28 mouse cellular contexts compared by ENCODE assay signal in genomic region chr5:106512423-106513089, GRCm38 (mm10). TPM values are rescaled to one million over a fixed set of nuclear protein-coding genes. Genes with fewer than 3 reads are reported as not detected.
A peak's percentile ranks its signal among the peaks of the same experiment; 100 is the strongest.
DNase-seq lines count a peak whose midpoint lies in the region; ATAC-seq lines count a peak whose summit lies in the region.
"Had no signal": no experiment of that assay in that cellular context is flagged by ENCODE, and none has a peak within 500 bp of the region (broad histone marks: within the 10 kb centered on the region; RNA-seq: fewer than 3 reads in every experiment).

No protein-coding gene starts in this region.

- no peaks in the 10 kb centered on the region for H3K9me3 ChIP-seq in forebrain, embryonic 15.5 days
- no peaks in the 10 kb centered on the region for H3K9me3 ChIP-seq in forebrain, embryonic 11.5 days (ENCODE audit: control insufficient read depth, low read length)
- H3K9me3 ChIP-seq in megakaryocyte, embryonic 14.5 days, result no peaks in the 10 kb centered on the region
- H3K9me3 ChIP-seq in forebrain, embryonic 16.5 days (ENCODE audit: control insufficient read depth, low read length), result no peaks in the 10 kb centered on the region
- H3K9me3 ChIP-seq: embryonic facial prominence, embryonic 13.5 days; limb, embryonic 10.5 days; liver, embryonic 15.5 days; lung, embryonic 15.5 days; neural tube, embryonic 15.5 days; stomach, embryonic 15.5 days had no signal

- H3K27me3 ChIP-seq in forebrain, embryonic 15.5 days, result no peaks in the 10 kb centered on the region
- no peaks in the 10 kb centered on the region for H3K27me3 ChIP-seq in forebrain, embryonic 11.5 days (ENCODE audit: control insufficient read depth, insufficient read depth, low read length)
- no peaks in the 10 kb centered on the region for H3K27me3 ChIP-seq in megakaryocyte, embryonic 14.5 days (replicated peaks)
- no peaks in the 10 kb centered on the region; the same call in 1 of the 2 replicates for H3K27me3 ChIP-seq in forebrain, embryonic 16.5 days (replicated peaks; ENCODE audit: control insufficient read depth, insufficient read depth, low read length)
- H3K27me3 ChIP-seq: embryonic facial prominence, embryonic 13.5 days; liver, embryonic 15.5 days; lung, embryonic 15.5 days; neural tube, embryonic 15.5 days; stomach, embryonic 15.5 days had no signal

- no peak overlapping the region for H3K27ac ChIP-seq in forebrain, embryonic 15.5 days (replicated peaks)
- no peak overlapping the region for H3K27ac ChIP-seq in forebrain, embryonic 11.5 days (ENCODE audit: low read depth, low read length)
- no peak overlapping the region for H3K27ac ChIP-seq in forebrain, embryonic 16.5 days (ENCODE audit: low read length)
- H3K27ac ChIP-seq: embryonic facial prominence, embryonic 13.5 days; limb, embryonic 10.5 days; liver, embryonic 15.5 days; lung, embryonic 15.5 days; neural tube, embryonic 15.5 days; stomach, embryonic 15.5 days had no signal

- 35% methylated on average over 7 of the region's 7 CpGs for whole genome bisulfite sequencing in forebrain, embryonic 15.5 days
- 86% methylated on average over 7 of the region's 7 CpGs for WGBS in forebrain, embryonic 11.5 days
- 32% methylated on average over 7 of the region's 7 CpGs for WGBS in forebrain, embryonic 16.5 days

- no peak overlapping the region for H3K9ac ChIP-seq in forebrain, embryonic 15.5 days (replicated peaks)
- H3K9ac ChIP-seq in forebrain, embryonic 11.5 days (ENCODE audit: low read length), result no peak overlapping the region
- no peak overlapping the region for H3K9ac ChIP-seq in forebrain, embryonic 16.5 days (replicated peaks; ENCODE audit: low read depth, low read length)
- H3K9ac ChIP-seq: embryonic facial prominence, embryonic 13.5 days; liver, embryonic 15.5 days; lung, embryonic 15.5 days; neural tube, embryonic 15.5 days; stomach, embryonic 15.5 days had no signal

- H3K4me2 ChIP-seq in forebrain, embryonic 15.5 days (replicated peaks), result no peak overlapping the region
- no peak overlapping the region for H3K4me2 ChIP-seq in forebrain, embryonic 11.5 days (ENCODE audit: low read depth, low read length, severe bottlenecking)
- no peak overlapping the region for H3K4me2 ChIP-seq in forebrain, embryonic 16.5 days (ENCODE audit: low read length)
- H3K4me2 ChIP-seq: embryonic facial prominence, embryonic 13.5 days; heart, embryonic 11.5 days; liver, embryonic 15.5 days; lung, embryonic 15.5 days; midbrain, embryonic 11.5 days; neural tube, embryonic 15.5 days; stomach, embryonic 15.5 days had no signal

- no peaks in the 10 kb centered on the region for H3K36me3 ChIP-seq in forebrain, embryonic 15.5 days
- H3K36me3 ChIP-seq in forebrain, embryonic 11.5 days (ENCODE audit: control insufficient read depth, insufficient read depth, low read length), result no peaks in the 10 kb centered on the region
- no peaks in the 10 kb centered on the region for H3K36me3 ChIP-seq in megakaryocyte, embryonic 14.5 days (replicated peaks; ENCODE audit: low read length)
- no peaks in the 10 kb centered on the region for H3K36me3 ChIP-seq in forebrain, embryonic 16.5 days (ENCODE audit: control insufficient read depth, insufficient read depth)
- H3K36me3 ChIP-seq: embryonic facial prominence, embryonic 13.5 days; limb, embryonic 10.5 days; liver, embryonic 15.5 days; lung, embryonic 15.5 days; neural tube, embryonic 15.5 days; stomach, embryonic 15.5 days had no signal

- DNase-seq in forebrain, embryonic 11.5 days (ENCODE audit: low spot score), result no peak
- no peak for DNase-seq in gastrocnemius, postnatal 36 days
- DNase-seq: adrenal gland, postnatal 10 days; cerebellum, adult 9-11 months; kidney, adult 11 months; liver; lung, postnatal 36 days; right cerebral cortex, adult 18-20 months; thymus, postnatal 25 days had no signal

- no peak overlapping the region for H3K4me3 ChIP-seq in forebrain, embryonic 15.5 days
- H3K4me3 ChIP-seq in forebrain, embryonic 11.5 days (ENCODE audit: low read depth, low read length), result no peak overlapping the region
- H3K4me3 ChIP-seq in megakaryocyte, embryonic 14.5 days (replicated peaks), result peak overlapping the region; percentile 10
- H3K4me3 ChIP-seq in forebrain, embryonic 16.5 days (replicated peaks; ENCODE audit: low read length), result no peak overlapping the region
- H3K4me3 ChIP-seq: embryonic facial prominence, embryonic 13.5 days; limb, embryonic 10.5 days; liver, embryonic 15.5 days; lung, embryonic 15.5 days; neural tube, embryonic 15.5 days; stomach, embryonic 15.5 days had no signal

- intact Hi-C loops in gastrocnemius, postnatal 36 days (cut with DNase I), result no loop called here

- H3K4me1 ChIP-seq in forebrain, embryonic 15.5 days, result peaks cover 13% of the 10 kb centered on the region; the same call in 1 of the 2 replicates
- H3K4me1 ChIP-seq in forebrain, embryonic 11.5 days (replicated peaks; ENCODE audit: control insufficient read depth, insufficient read depth, low read length), result no peaks in the 10 kb centered on the region
- H3K4me1 ChIP-seq in megakaryocyte, embryonic 14.5 days, result no peaks in the 10 kb centered on the region
- peaks cover 3% of the 10 kb centered on the region; the same call in 1 of the 2 replicates for H3K4me1 ChIP-seq in forebrain, embryonic 16.5 days (replicated peaks; ENCODE audit: control insufficient read depth, insufficient read depth, low read length)
- H3K4me1 ChIP-seq: embryonic facial prominence, embryonic 13.5 days; limb, embryonic 10.5 days; liver, embryonic 15.5 days; lung, embryonic 15.5 days; neural tube, embryonic 15.5 days; stomach, embryonic 15.5 days had no signal

- ATAC-seq in forebrain, embryonic 15.5 days (replicated peaks), result peak; percentile 70
- no peak for ATAC-seq in forebrain, embryonic 11.5 days (replicated peaks; ENCODE audit: low FRiP score)
- ATAC-seq in megakaryocyte, adult 5-6 weeks (ENCODE audit: poor library complexity, severe bottlenecking), result no peak
- peak; percentile 76 for ATAC-seq in forebrain, embryonic 16.5 days
- ATAC-seq in inflammation-experienced regulatory T-cells, adult 6 months, result no peak

RNA-seq across cellular contexts. Expression of gene Barhl2, which starts 54.6 kb away (rescaled TPM):
- 1.1 and 1.3 TPM in 2 replicates for polyA plus RNA-seq in forebrain, embryonic 15.5 days (2015; fragmentation: Nextera tagmentation; extraction: Ambion mirVana)
- polyA plus RNA-seq in forebrain, embryonic 11.5 days (2014; fragmentation: Nextera tagmentation; extraction: Ambion mirVana), result 7.0 and 7.9 TPM in 2 replicates
- polyA plus RNA-seq in megakaryocyte, embryonic 14.5 days (2012; ENCODE audit: insufficient read depth, low replicate concordance), result 0.03 TPM in 1 of 2 replicates, not detected in the other
- not detected in 2 replicates for total RNA-seq in megakaryocyte, adult 5-6 weeks (2015)
- total RNA-seq in megakaryocyte, adult 5-6 weeks (2017), result not detected in 2 replicates
- 0.47 and 1.6 TPM in 2 replicates for polyA plus RNA-seq in forebrain, embryonic 16.5 days (2015; fragmentation: Nextera tagmentation; extraction: Ambion mirVana)
- total RNA-seq in gastrocnemius, postnatal 36 days (2021), result not detected
- polyA plus RNA-seq in inflammation-experienced regulatory T-cells, adult 6 months (2017; shearing (Covaris generic)), result not detected
- total RNA-seq: adrenal gland, postnatal 10 days; gastrocnemius, adult 8-10 months; granulocyte monocyte progenitor cell, adult 5-6 weeks had no signal
- polyA plus RNA-seq: C2C12; embryonic facial prominence, embryonic 13.5 days; heart, embryonic 11.5 days; heart, postnatal 0 days; kidney, embryonic 16.5 days; large intestine, adult 2 months; limb, embryonic 10.5 days; liver, embryonic 15.5 days; lung, embryonic 15.5 days; stomach, embryonic 15.5 days had no signal

Comparison
In these comparisons a context has a peak if more than half of its experiments do, and no peak if none do; other contexts are left out.
1. ATAC-seq: peak in forebrain, embryonic 15.5 days (single experiment) and forebrain, embryonic 16.5 days (single experiment); none in forebrain, embryonic 11.5 days (single experiment), megakaryocyte, adult 5-6 weeks (single experiment) and inflammation-experienced regulatory T-cells, adult 6 months (single experiment).